Mouse (Mus musculus) liver, postnatal 0 days (tissue): ENCODE data around the gene H2-Q2.
"Not testable (repeated sequence)": the region's sequence is repeated elsewhere in the genome, so short reads cannot be mapped to it uniquely, and the experiment has no call there.

Experiments
- CTCF ChIP-seq: sonication (generic); IDR thresholded peaks from 2 replicates; pipeline ENCODE4 v1.5.1; 2016; ENCODE audit warnings: antibody characterized with exemption, low read depth
- EP300 ChIP-seq: IDR thresholded peaks from 2 replicates; pipeline ENCODE4 v1.6.1; 2016; ENCODE audit warnings: antibody characterized with exemption, low read depth, mild to moderate bottlenecking

- TF ChIP-seq CTCF, EP300: not testable (repeated sequence)
Observed at GRCm38 (mm10) chr17:35304921-35305320, 37.1 kb upstream of the H2-Q2 start.
